In the genomic region with DNA sequence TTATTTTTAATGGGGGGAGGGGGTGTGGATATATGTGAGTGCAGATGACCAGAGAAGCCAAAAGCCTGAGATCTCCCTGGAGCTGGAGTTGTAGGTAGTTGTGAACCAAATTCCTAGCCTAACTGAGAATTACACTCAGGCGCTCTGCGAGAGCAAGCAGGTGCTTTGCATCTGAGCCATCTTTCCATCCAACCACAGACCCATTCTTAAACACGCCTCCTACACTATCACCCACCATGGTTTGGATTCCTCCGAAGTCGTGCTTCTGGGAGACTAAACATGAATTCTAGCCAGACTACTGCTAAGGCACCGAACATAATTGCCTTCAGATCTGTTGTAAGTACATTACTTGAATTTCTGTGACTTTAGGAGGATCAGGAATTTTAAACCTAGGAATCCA, we compare ENCODE assay signal across 42 mouse cellular contexts. TPM values are rescaled to one million over a fixed set of nuclear protein-coding genes. Genes with fewer than 3 reads are reported as not detected.
A peak's percentile ranks its signal among the peaks of the same experiment; 100 is the strongest.
DNase-seq lines count a peak whose midpoint lies in the region; ATAC-seq lines count a peak whose summit lies in the region.
"Had no signal": no experiment of that assay in that cellular context is flagged by ENCODE, and none has a peak within 500 bp of the region (broad histone marks: within the 10 kb centered on the region; RNA-seq: fewer than 3 reads in every experiment).

No protein-coding gene starts in this region.

- intact Hi-C loops in left cerebral cortex, postnatal 14 days (cut with DNase I), result no loop called here

- no peak for ATAC-seq in CD4-positive, CD25-positive, alpha-beta regulatory T cell, adult 4 months
- ATAC-seq: activated CD4-positive, CD25-positive, alpha-beta regulatory T cell, adult 4 months; forebrain, embryonic 15.5 days had no signal

- DNase-seq in layer of hippocampus, adult 9-11 months, result peak; percentile 41
- no peak for DNase-seq in layer of hippocampus, postnatal 25 days (ENCODE audit: extremely low spot score in 1 of 2, low spot score in 1 of 2)
- peak; percentile 45 to 75 for DNase-seq in frontal cortex, postnatal 36 days (ENCODE audit: low spot score in 2 of 2)
- peak; percentile 55 to 82 for DNase-seq in left cerebral cortex, postnatal 14 days (ENCODE audit: low spot score in 2 of 2)
- DNase-seq in right cerebral cortex, postnatal 14 days, result peak; percentile 28
- DNase-seq in cerebellum, postnatal 14 days, result no peak
- DNase-seq in urinary bladder, adult 2 months (ENCODE audit: low spot score), result no peak
- DNase-seq: adrenal gland, adult 2 months; adrenal gland, postnatal 36 days; B cell, adult 2 months; cerebellum, adult 8-10 months; cerebellum, postnatal 36 days; gastrocnemius, postnatal 25 days; heart, adult 2 months; kidney, adult 18-20 months; kidney, postnatal 36 days; layer of hippocampus, postnatal 36 days; lung, embryonic 14.5 days; lung, postnatal 14 days had no signal

RNA-seq across cellular contexts. Expression of a gene that starts 34.4 kb away (rescaled TPM):
- total RNA-seq in layer of hippocampus, postnatal 25 days (2021), result 10 to 100 TPM; 25.6 to 25.9 TPM
- 10 to 100 TPM; 17.2 to 18.3 TPM for total RNA-seq in left cerebral cortex, postnatal 14 days (2021)
- polyA plus RNA-seq in CD4-positive, CD25-positive, alpha-beta regulatory T cell, adult 4 months (2017; shearing (Covaris generic)), result under 1 TPM in 1 of 2 experiments, not detected in 1; 0.20 TPM
- polyA plus RNA-seq in urinary bladder, adult 2 months (2012; rRNA removed), result 0.89 and 1.0 TPM in 2 replicates
- total RNA-seq: CH12.LX; hematopoietic stem cell, adult 5-6 weeks; liver, adult 2 months had no signal
- polyA plus RNA-seq: heart, embryonic 12.5 days; liver, adult 2 months had no signal

RNA-seq across cellular contexts. Expression of a gene that starts 59.3 kb away (rescaled TPM):
- total RNA-seq in layer of hippocampus, postnatal 25 days (2021), result not detected
- total RNA-seq in left cerebral cortex, postnatal 14 days (2021), result not detected
- polyA plus RNA-seq in CD4-positive, CD25-positive, alpha-beta regulatory T cell, adult 4 months (2017; shearing (Covaris generic)), result not detected
- not detected in 2 replicates for polyA plus RNA-seq in urinary bladder, adult 2 months (2012; rRNA removed)
- total RNA-seq: adrenal gland, adult 2 months; adrenal gland, postnatal 36 days; CH12.LX; ES-E14; gastrocnemius, adult 18-20 months; gastrocnemius, postnatal 25 days; heart, adult 2 months; hematopoietic stem cell, adult 5-6 weeks; layer of hippocampus, adult 2 months; layer of hippocampus, postnatal 36 days; liver, adult 2 months; megakaryocyte, adult 5-6 weeks; midbrain, postnatal 0 days had no signal
- polyA plus RNA-seq: activated CD4-positive, CD25-positive, alpha-beta regulatory T cell, adult 4 months; adrenal gland, adult 2 months; embryonic facial prominence, embryonic 12.5 days; forebrain, embryonic 10.5 days; forebrain, embryonic 15.5 days; heart, adult 2 months; heart, embryonic 12.5 days; heart, postnatal 0 days; hindbrain, embryonic 14.5 days; kidney, embryonic 15.5 days; limb, embryonic 12.5 days; liver, adult 2 months; liver, embryonic 15.5 days; lung, embryonic 14.5 days; midbrain, embryonic 11.5 days; midbrain, postnatal 0 days; myocyte; neural tube, embryonic 12.5 days; stomach, embryonic 14.5 days had no signal

Comparison
In these comparisons a context has a peak if more than half of its experiments do, and no peak if none do; other contexts are left out.
1. DNase-seq: peak in layer of hippocampus, adult 9-11 months (single experiment), frontal cortex, postnatal 36 days (2 of 2), left cerebral cortex, postnatal 14 days (2 of 2) and right cerebral cortex, postnatal 14 days (single experiment); none in layer of hippocampus, postnatal 25 days (0 of 2), cerebellum, postnatal 14 days (0 of 2) and urinary bladder, adult 2 months (single experiment).